Mouse (Mus musculus): ENCODE measurements around the gene Sema3g. TPM values are rescaled to one million over a fixed set of nuclear protein-coding genes. Genes with fewer than 3 reads are reported as not detected.

The Sema3g gene
- total and polyA plus RNA-seq, 2 experiments from 2014 or later: 0.90 to 12.7 TPM

GRCm38 (mm10) chr14:31268301-31269001 lies 50.8 kb downstream of the Sema3g start:
- TF ChIP-seq EP300 (IDR thresholded peaks at IDR 0.05; ENCODE audit: low read depth) (no peak), CTCF (IDR thresholded peaks at IDR 0.05; ENCODE audit: low read depth) (no peak)
- H3K4me3 ChIP-seq (ENCODE audit: low read depth, low read length): no peak overlapping the region
- 74% methylated on average over 9 of the region's 9 CpGs for WGBS
- no peaks in the 10 kb centered on the region for H3K36me3 ChIP-seq (replicated peaks; ENCODE audit: control insufficient read depth, insufficient read depth, low read length)
- no peak overlapping the region for H3K9ac ChIP-seq (replicated peaks; ENCODE audit: low read depth, low read length)
- H3K27ac ChIP-seq (ENCODE audit: low read depth): no peak overlapping the region
- no peaks in the 10 kb centered on the region for H3K27me3 ChIP-seq (ENCODE audit: control insufficient read depth, insufficient read depth, low read length)
- DNase-seq (ENCODE audit: low spot score) (no peak), ATAC-seq (ENCODE audit: insufficient read depth, low read depth) (no peak)
- no peaks in the 10 kb centered on the region for H3K4me1 ChIP-seq (ENCODE audit: control insufficient read depth, insufficient read depth)
- H3K9me3 ChIP-seq (replicated peaks; ENCODE audit: control insufficient read depth, low read length): no peaks in the 10 kb centered on the region
- H3K4me2 ChIP-seq (ENCODE audit: low read depth, low read length): no peak overlapping the region

GRCm38 (mm10) chr14:31269456-31270100 lies 51.9 kb downstream of the Sema3g start:
- Histone ChIP-seq H3K4me2 (ENCODE audit: low read depth, low read length) (peak overlapping the region; percentile 55), H3K27ac (ENCODE audit: low read depth) (no peak overlapping the region), H3K4me1 (ENCODE audit: control insufficient read depth, insufficient read depth) (no peaks in the 10 kb centered on the region), H3K4me3 (ENCODE audit: low read depth, low read length) (peak overlapping the region; percentile 13; the same call in 1 of the 2 replicates), H3K36me3 (replicated peaks; ENCODE audit: control insufficient read depth, insufficient read depth, low read length) (no peaks in the 10 kb centered on the region), H3K27me3 (ENCODE audit: control insufficient read depth, insufficient read depth, low read length) (no peaks in the 10 kb centered on the region), H3K9ac (replicated peaks; ENCODE audit: low read depth, low read length) (no peak overlapping the region), H3K9me3 (replicated peaks; ENCODE audit: control insufficient read depth, low read length) (no peaks in the 10 kb centered on the region)
- WGBS: 18% methylated on average over 27 of the region's 28 CpGs
- peak; percentile 47; the same call in 1 of the 2 replicates for ATAC-seq (ENCODE audit: insufficient read depth, low read depth)
- TF ChIP-seq CTCF (IDR thresholded peaks at IDR 0.05; ENCODE audit: low read depth) (no peak), EP300 (IDR thresholded peaks at IDR 0.05; ENCODE audit: low read depth) (no peak)
- no peak for DNase-seq (ENCODE audit: low spot score)

- DNase-seq (ENCODE audit: low spot score): no peak
- WGBS: 87% methylated on average over 6 of the region's 6 CpGs
- no peaks in the 10 kb centered on the region for H3K36me3 ChIP-seq (replicated peaks; ENCODE audit: control insufficient read depth, insufficient read depth, low read length)
- H3K4me3 ChIP-seq (ENCODE audit: low read depth, low read length): no peak overlapping the region
- H3K27ac ChIP-seq (ENCODE audit: low read depth): no peak overlapping the region
- H3K4me1 ChIP-seq (ENCODE audit: control insufficient read depth, insufficient read depth): no peaks in the 10 kb centered on the region
- no peaks in the 10 kb centered on the region for H3K9me3 ChIP-seq (replicated peaks; ENCODE audit: control insufficient read depth, low read length)
- no peak for TF ChIP-seq EP300 (IDR thresholded peaks at IDR 0.05; ENCODE audit: low read depth)
- no peak for TF ChIP-seq CTCF (IDR thresholded peaks at IDR 0.05; ENCODE audit: low read depth)
- ATAC-seq (ENCODE audit: insufficient read depth, low read depth): no peak
- no peak overlapping the region for H3K9ac ChIP-seq (replicated peaks; ENCODE audit: low read depth, low read length)
- no peaks in the 10 kb centered on the region for H3K27me3 ChIP-seq (ENCODE audit: control insufficient read depth, insufficient read depth, low read length)
- no peak overlapping the region for H3K4me2 ChIP-seq (ENCODE audit: low read depth, low read length)
These were observed 53.5 kb downstream of the Sema3g start for GRCm38 (mm10) chr14:31271121-31271520.

- ATAC-seq (ENCODE audit: insufficient read depth, low read depth) (peak; percentile 64; the same call in 1 of the 2 replicates), DNase-seq (ENCODE audit: low spot score) (peak; percentile 34)
- TF ChIP-seq EP300 (IDR thresholded peaks at IDR 0.05; ENCODE audit: low read depth) (no peak), CTCF (IDR thresholded peaks at IDR 0.05; ENCODE audit: low read depth) (peak; percentile 94)
- H3K9ac ChIP-seq (replicated peaks; ENCODE audit: low read depth, low read length): no peak overlapping the region
- 20% methylated on average over 7 of the region's 7 CpGs for WGBS
- no peak overlapping the region for H3K4me3 ChIP-seq (ENCODE audit: low read depth, low read length)
- no peaks in the 10 kb centered on the region for H3K36me3 ChIP-seq (replicated peaks; ENCODE audit: control insufficient read depth, insufficient read depth, low read length)
- H3K27ac ChIP-seq (ENCODE audit: low read depth): no peak overlapping the region
- H3K4me2 ChIP-seq (ENCODE audit: low read depth, low read length): no peak overlapping the region
- H3K27me3 ChIP-seq (ENCODE audit: control insufficient read depth, insufficient read depth, low read length): no peaks in the 10 kb centered on the region
- no peaks in the 10 kb centered on the region for H3K9me3 ChIP-seq (replicated peaks; ENCODE audit: control insufficient read depth, low read length)
- no peaks in the 10 kb centered on the region for H3K4me1 ChIP-seq (ENCODE audit: control insufficient read depth, insufficient read depth)
These were observed 54.5 kb downstream of the Sema3g start for GRCm38 (mm10) chr14:31272164-31272563.

Other genes with a start within 250 kb of the Sema3g start
- gene Glt8d1, start 216.5 kb upstream of the Sema3g start, total RNA-seq (2014; rRNA removed; ENCODE audit: low replicate concordance): 28.7 and 39.0 TPM in 2 replicates
- gene Glt8d1, start 216.5 kb upstream of the Sema3g start, polyA plus RNA-seq (2015; fragmentation: Nextera tagmentation; extraction: Ambion mirVana): 30.6 and 30.9 TPM in 2 replicates
- 309 and 340 TPM in 2 replicates for gene Spcs1, start 216.2 kb upstream of the Sema3g start, total RNA-seq (2014; rRNA removed; ENCODE audit: low replicate concordance)
- gene Spcs1, start 216.2 kb upstream of the Sema3g start, polyA plus RNA-seq (2015; fragmentation: Nextera tagmentation; extraction: Ambion mirVana): 429 and 459 TPM in 2 replicates
- gene Pbrm1, start 198.7 kb upstream of the Sema3g start, total RNA-seq (2014; rRNA removed; ENCODE audit: low replicate concordance): 31.9 and 65.0 TPM in 2 replicates
- gene Pbrm1, start 198.7 kb upstream of the Sema3g start, polyA plus RNA-seq (2015; fragmentation: Nextera tagmentation; extraction: Ambion mirVana): 63.2 and 66.5 TPM in 2 replicates
- 30.5 and 45.8 TPM in 2 replicates for gene Gnl3, start 198.7 kb upstream of the Sema3g start, total RNA-seq (2014; rRNA removed; ENCODE audit: low replicate concordance)
- gene Gnl3, start 198.7 kb upstream of the Sema3g start, polyA plus RNA-seq (2015; fragmentation: Nextera tagmentation; extraction: Ambion mirVana): 30.7 and 37.3 TPM in 2 replicates
- 12.7 and 28.8 TPM in 2 replicates for gene Smim4, start 88.9 kb upstream of the Sema3g start, total RNA-seq (2014; rRNA removed; ENCODE audit: low replicate concordance)
- 194 and 207 TPM in 2 replicates for gene Smim4, start 88.9 kb upstream of the Sema3g start, polyA plus RNA-seq (2015; fragmentation: Nextera tagmentation; extraction: Ambion mirVana)
- gene Nt5dc2, start 86.8 kb upstream of the Sema3g start, total RNA-seq (2014; rRNA removed; ENCODE audit: low replicate concordance): 212 and 269 TPM in 2 replicates
- gene Nt5dc2, start 86.8 kb upstream of the Sema3g start, polyA plus RNA-seq (2015; fragmentation: Nextera tagmentation; extraction: Ambion mirVana): 146 and 158 TPM in 2 replicates
- 75.3 and 90.4 TPM in 2 replicates for gene Stab1, start 49.2 kb upstream of the Sema3g start, total RNA-seq (2014; rRNA removed; ENCODE audit: low replicate concordance)
- gene Stab1, start 49.2 kb upstream of the Sema3g start, polyA plus RNA-seq (2015; fragmentation: Nextera tagmentation; extraction: Ambion mirVana): 24.0 and 25.4 TPM in 2 replicates
- gene Tnnc1, start 9.5 kb upstream of the Sema3g start, total RNA-seq (2014; rRNA removed; ENCODE audit: low replicate concordance): 2,939 and 3,145 TPM in 2 replicates
- gene Tnnc1, start 9.5 kb upstream of the Sema3g start, polyA plus RNA-seq (2015; fragmentation: Nextera tagmentation; extraction: Ambion mirVana): 7,680 and 7,748 TPM in 2 replicates
- gene Nisch, start 914 bp upstream of the Sema3g start, total RNA-seq (2014; rRNA removed; ENCODE audit: low replicate concordance): 292 and 338 TPM in 2 replicates
- 162 and 171 TPM in 2 replicates for gene Nisch, start 914 bp upstream of the Sema3g start, polyA plus RNA-seq (2015; fragmentation: Nextera tagmentation; extraction: Ambion mirVana)
- 2.1 and 7.4 TPM in 2 replicates for gene Phf7, start 33.5 kb downstream of the Sema3g start, total RNA-seq (2014; rRNA removed; ENCODE audit: low replicate concordance)
- 11.7 and 12.5 TPM in 2 replicates for gene Phf7, start 33.5 kb downstream of the Sema3g start, polyA plus RNA-seq (2015; fragmentation: Nextera tagmentation; extraction: Ambion mirVana)
- 51.1 and 64.0 TPM in 2 replicates for gene Bap1, start 33.6 kb downstream of the Sema3g start, total RNA-seq (2014; rRNA removed; ENCODE audit: low replicate concordance)
- 34.2 and 38.6 TPM in 2 replicates for gene Bap1, start 33.6 kb downstream of the Sema3g start, polyA plus RNA-seq (2015; fragmentation: Nextera tagmentation; extraction: Ambion mirVana)
- 0.08 TPM in 1 of 2 replicates, not detected in the other for gene Dnah1, start 106.0 kb downstream of the Sema3g start, total RNA-seq (2014; rRNA removed; ENCODE audit: low replicate concordance)
- gene Dnah1, start 106.0 kb downstream of the Sema3g start, polyA plus RNA-seq (2015; fragmentation: Nextera tagmentation; extraction: Ambion mirVana): 0.10 and 0.15 TPM in 2 replicates
- gene Capn7, start 118.8 kb downstream of the Sema3g start, total RNA-seq (2014; rRNA removed; ENCODE audit: low replicate concordance): 34.0 and 51.2 TPM in 2 replicates
- gene Capn7, start 118.8 kb downstream of the Sema3g start, polyA plus RNA-seq (2015; fragmentation: Nextera tagmentation; extraction: Ambion mirVana): 32.3 and 33.8 TPM in 2 replicates
- 10.2 and 14.2 TPM in 2 replicates for gene Sh3bp5, start 218.2 kb downstream of the Sema3g start, total RNA-seq (2014; rRNA removed; ENCODE audit: low replicate concordance)
- gene Sh3bp5, start 218.2 kb downstream of the Sema3g start, polyA plus RNA-seq (2015; fragmentation: Nextera tagmentation; extraction: Ambion mirVana): 37.6 and 43.4 TPM in 2 replicates

Measured in heart, postnatal 0 days (tissue).